Mouse (Mus musculus) MEL (cell line): ENCODE measurements at regions not wholly inside any gene's neighbourhood (a gene's known extent, or its start where the extent isn't known, plus 50 kb on each side); places are given as distances from the start of the nearest gene placed in this dataset.

ENCODE experiments used
- DNase-seq: peaks from one replicate; pipeline ENCODE4 v3.0.0; 2011; ENCODE audit warnings: low read depth, low spot score
- H3K27ac ChIP-seq: 2 replicates; pipeline ENCODE4 v1.5.1; 2012; ENCODE audit warnings: low read depth, mild to moderate bottlenecking, control low read depth, low read length, moderate library complexity; ENCODE audit not compliant: control insufficient read depth
- H3K27me3 ChIP-seq, 2 experiments: fragments of 150-350 bp in 1 of 2; sonication (generic) in 1 of 2; 2 replicates each; pipeline ENCODE4 v1.6.1; 2012; ENCODE audit warnings: low read length in 2 of 2, mild to moderate bottlenecking in 2 of 2, improper control_type of control experiment in 1 of 2, moderate library complexity in 1 of 2; ENCODE audit not compliant: insufficient read depth in 2 of 2, control insufficient read depth in 1 of 2
- H3K36me3 ChIP-seq, 2 experiments: 2 replicates each; pipeline ENCODE4 v1.6.1; 2012 to 2014; ENCODE audit warnings: low read length in 2 of 2, improper control_type of control experiment in 1 of 2, inconsistent platforms in 1 of 2, mild to moderate bottlenecking in 1 of 2; ENCODE audit not compliant: insufficient read depth in 2 of 2, control insufficient read depth in 1 of 2
- H3K4me1 ChIP-seq, 2 experiments: fragments of 150-350 bp in 1 of 2; sonication (generic) in 1 of 2; 2 replicates each; pipeline ENCODE4 v1.6.1; 2012; ENCODE audit warnings: low read length in 2 of 2, improper control_type of control experiment in 1 of 2, mild to moderate bottlenecking in 1 of 2; ENCODE audit not compliant: insufficient read depth in 2 of 2, control insufficient read depth in 1 of 2
- H3K4me3 ChIP-seq, 2 experiments: fragments of 150-350 bp in 1 of 2; sonication (generic) in 1 of 2; 2 replicates each; pipeline ENCODE4 v1.5.1; 2012; ENCODE audit warnings: low read depth in 2 of 2, low read length in 2 of 2, mild to moderate bottlenecking in 2 of 2, moderate library complexity in 2 of 2, control low read depth in 1 of 2, improper control_type of control experiment in 1 of 2; ENCODE audit not compliant: control insufficient read depth in 1 of 2, insufficient read depth in 1 of 2
- H3K79me2 ChIP-seq: 2 replicates; pipeline ENCODE4 v1.6.1; 2012; ENCODE audit warnings: mild to moderate bottlenecking, low read length, moderate library complexity; ENCODE audit not compliant: control insufficient read depth, poor library complexity, insufficient read depth
- H3K9ac ChIP-seq: 2 replicates; pipeline ENCODE4 v1.6.1; 2012; ENCODE audit warnings: low read depth, mild to moderate bottlenecking, control low read depth, low read length, moderate library complexity; ENCODE audit not compliant: control insufficient read depth, poor library complexity, severe bottlenecking
- H3K9me3 ChIP-seq: fragments of 150-350 bp; sonication (generic); replicated peaks from 2 replicates; pipeline ENCODE4 v1.6.1; 2012; ENCODE audit warnings: mild to moderate bottlenecking, low read length, improper control_type of control experiment, moderate library complexity; ENCODE audit not compliant: insufficient read depth
- CTCF ChIP-seq, 3 experiments: IDR thresholded peaks in 2 of 3; conservative IDR thresholded peaks in 1 of 3; 2 replicates each; pipeline ENCODE4 v1.5.1; 2011 to 2012; ENCODE audit warnings: low read length in 3 of 3, low read depth in 2 of 3, mild to moderate bottlenecking in 2 of 3, improper control_type of control experiment in 1 of 3, inconsistent platforms in 1 of 3, mixed read lengths in 1 of 3, moderate library complexity in 1 of 3; ENCODE audit not compliant: control insufficient read depth in 1 of 3, insufficient read depth in 1 of 3, poor library complexity in 1 of 3, severe bottlenecking in 1 of 3
- ELF1 ChIP-seq: IDR thresholded peaks from 2 replicates; pipeline ENCODE4 v1.6.1; 2014; ENCODE audit warnings: low read depth, mild to moderate bottlenecking, inconsistent platforms, low read length, improper control_type of control experiment, moderate library complexity
- EP300 ChIP-seq, 2 experiments: IDR thresholded peaks; 2 replicates each; pipeline ENCODE4 v1.6.1; 2011; ENCODE audit warnings: improper control_type of control experiment in 2 of 2, low read length in 2 of 2, low read depth in 1 of 2, mild to moderate bottlenecking in 1 of 2
- GABPA ChIP-seq: IDR thresholded peaks from 2 replicates; pipeline ENCODE4 v1.6.1; 2012; ENCODE audit warnings: low read depth, mild to moderate bottlenecking, inconsistent platforms, low read length, improper control_type of control experiment, moderate library complexity
- GATA1 ChIP-seq: IDR thresholded peaks from 2 replicates; pipeline ENCODE4 v1.6.1; 2011; ENCODE audit warnings: low read depth, low read length, improper control_type of control experiment
- HCFC1 ChIP-seq: IDR thresholded peaks from 2 replicates; pipeline ENCODE4 v1.6.1; 2012; ENCODE audit warnings: low read depth, mild to moderate bottlenecking, inconsistent platforms, low read length, improper control_type of control experiment, moderate library complexity
- JUND ChIP-seq: IDR thresholded peaks from 2 replicates; pipeline ENCODE4 v1.6.1; 2011; ENCODE audit warnings: low read depth, mild to moderate bottlenecking, improper control_type of control experiment, low read length
- KAT2A ChIP-seq: conservative IDR thresholded peaks from 2 replicates; pipeline ENCODE4 v1.6.1; 2012; ENCODE audit warnings: low read depth, low read length, improper control_type of control experiment, inconsistent platforms
- MAFK ChIP-seq: IDR thresholded peaks from 2 replicates; pipeline ENCODE4 v1.6.1; 2011; ENCODE audit warnings: low read depth, mild to moderate bottlenecking, low read length, improper control_type of control experiment, borderline replicate concordance
- MAX ChIP-seq: IDR thresholded peaks from 2 replicates; pipeline ENCODE4 v1.6.1; 2011; ENCODE audit warnings: low read length, improper control_type of control experiment
- MYB ChIP-seq: IDR thresholded peaks from 2 replicates; pipeline ENCODE4 v1.6.1; 2011; ENCODE audit warnings: mild to moderate bottlenecking, low read depth, low read length, improper control_type of control experiment
- POLR2A ChIP-seq, 2 experiments: IDR thresholded peaks; 2 replicates each; pipeline ENCODE4 v1.6.1; 2011 to 2012; ENCODE audit warnings: low read length in 2 of 2, mild to moderate bottlenecking in 2 of 2, control low read depth in 1 of 2, improper control_type of control experiment in 1 of 2, low read depth in 1 of 2, moderate library complexity in 1 of 2; ENCODE audit not compliant: control insufficient read depth in 1 of 2, insufficient read depth in 1 of 2, poor library complexity in 1 of 2
- POLR2AphosphoS5 ChIP-seq: IDR thresholded peaks from 2 replicates; pipeline ENCODE4 v1.6.1; 2012; ENCODE audit warnings: low read depth, borderline replicate concordance, mild to moderate bottlenecking, inconsistent platforms, low read length, moderate library complexity, mixed read lengths
- RAD21 ChIP-seq: IDR thresholded peaks from 2 replicates; pipeline ENCODE4 v1.6.1; 2011; ENCODE audit warnings: mild to moderate bottlenecking, low read depth, low read length, improper control_type of control experiment
- SMC3 ChIP-seq: IDR thresholded peaks from 2 replicates; pipeline ENCODE4 v1.6.1; 2011; ENCODE audit warnings: low read depth, low read length, improper control_type of control experiment
- TAL1 ChIP-seq: IDR thresholded peaks from 2 replicates; pipeline ENCODE4 v1.6.1; 2012; ENCODE audit warnings: mild to moderate bottlenecking, inconsistent platforms, low read length, moderate library complexity, mixed read lengths
- TBP ChIP-seq: IDR thresholded peaks from 2 replicates; pipeline ENCODE4 v1.8.0; 2011; ENCODE audit warnings: low read depth, low read length, improper control_type of control experiment
- UBTF ChIP-seq: IDR thresholded peaks from 2 replicates; pipeline ENCODE4 v1.6.1; 2012; ENCODE audit warnings: low read depth, mild to moderate bottlenecking, inconsistent platforms, low read length, improper control_type of control experiment, moderate library complexity, borderline replicate concordance; ENCODE audit not compliant: insufficient read depth
- USF2 ChIP-seq, 2 experiments: IDR thresholded peaks; 2 replicates each; pipeline ENCODE4 v1.6.1; 2011 to 2012; ENCODE audit warnings: improper control_type of control experiment in 2 of 2, low read length in 2 of 2, borderline replicate concordance in 1 of 2, inconsistent platforms in 1 of 2, low read depth in 1 of 2, mild to moderate bottlenecking in 1 of 2; ENCODE audit not compliant: insufficient read depth in 1 of 2
- ZC3H11A ChIP-seq: IDR thresholded peaks from 2 replicates; pipeline ENCODE4 v1.6.1; 2012; ENCODE audit warnings: low read depth, mild to moderate bottlenecking, inconsistent platforms, low read length, improper control_type of control experiment
- ZKSCAN1 ChIP-seq: IDR thresholded peaks from 2 replicates; pipeline ENCODE4 v1.6.1; 2012; ENCODE audit warnings: low read depth, mild to moderate bottlenecking, inconsistent platforms, low read length, improper control_type of control experiment, moderate library complexity

DNA sequence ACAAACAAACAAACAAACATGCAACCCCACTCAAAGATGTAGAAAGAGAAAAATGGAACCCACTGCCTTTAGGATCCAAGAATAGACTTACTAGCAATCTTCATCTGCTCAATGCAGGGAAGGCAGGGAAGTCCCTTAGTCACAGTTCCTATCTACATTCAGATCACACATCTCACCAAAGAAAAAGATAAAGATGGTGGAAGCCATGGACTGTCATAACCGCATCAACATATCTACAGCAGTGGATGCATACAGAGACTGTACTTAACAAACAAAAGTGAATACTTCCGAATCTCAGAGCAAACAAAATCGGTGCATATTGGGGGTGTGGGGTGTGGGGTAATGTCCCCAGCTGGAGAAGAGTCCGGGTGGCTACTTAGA lies 97.7 kb upstream of the Max start:
- H3K9me3 ChIP-seq = no peaks in the 10 kb centered on the region
- TF ChIP-seq GATA1 = peak; percentile 85
- no peak for TF ChIP-seq CTCF (IDR thresholded peaks at IDR 0.05 in 2 of 3, conservative IDR thresholded peaks at IDR 0.05 in 1 of 3; ENCODE audit: control insufficient read depth in 1 of 3, insufficient read depth in 1 of 3, low read depth in 2 of 3, low read length in 3 of 3, poor library complexity in 1 of 3, severe bottlenecking in 1 of 3)
- peak overlapping the region; percentile 99 for H3K27ac ChIP-seq
- peaks cover 0 to 63% of the 10 kb centered on the region in 2 experiments; a peak in 2 of 4 replicates for H3K36me3 ChIP-seq
- DNase-seq = no peak
- no peaks in the 10 kb centered on the region for H3K27me3 ChIP-seq
- H3K4me3 ChIP-seq = peak overlapping the region; percentile 39 to 70
- H3K9ac ChIP-seq = peak overlapping the region; percentile 81
- peaks cover 48 to 66% of the 10 kb centered on the region in 2 experiments for H3K4me1 ChIP-seq
- H3K79me2 ChIP-seq = no peaks in the 10 kb centered on the region; the same call in 1 of the 2 replicates

DNA sequence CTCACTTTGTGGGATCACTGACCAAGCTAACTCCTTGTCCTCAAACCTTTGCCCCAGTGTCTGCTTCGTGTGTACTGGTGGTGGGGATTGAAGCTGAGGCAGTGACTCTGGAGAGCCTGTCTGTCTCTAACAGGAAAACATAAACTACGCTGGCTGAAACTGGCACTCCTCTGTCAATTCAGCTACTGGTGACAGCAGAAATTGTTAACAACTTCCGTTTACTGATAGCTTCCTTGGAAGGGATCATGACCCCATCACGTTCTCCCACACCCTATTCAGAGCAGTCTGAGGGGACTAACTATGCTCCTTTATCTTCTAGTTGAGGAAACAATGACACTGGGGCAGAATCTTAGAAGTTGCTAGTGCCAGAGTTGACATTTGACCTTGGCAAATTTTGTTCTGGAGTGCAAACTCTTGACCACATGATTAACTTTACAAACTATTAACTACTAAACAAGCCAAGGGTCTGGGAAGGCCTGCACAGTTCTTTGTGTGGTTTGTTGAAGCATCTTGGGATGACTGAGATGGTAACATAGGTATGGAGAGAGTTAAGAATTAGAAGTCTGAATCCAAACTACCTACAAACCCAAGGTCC lies 96.7 kb upstream of the Max start:
- H3K9me3 ChIP-seq = no peaks in the 10 kb centered on the region
- H3K36me3 ChIP-seq = peaks cover 0 to 69% of the 10 kb centered on the region in 2 experiments; a peak in 2 of 4 replicates
- no peaks in the 10 kb centered on the region; the same call in 1 of the 2 replicates for H3K79me2 ChIP-seq
- DNase-seq = peak; percentile 82
- peak overlapping the region in 1 of 2 experiments; percentile 5; a peak in 1 of 4 replicates for H3K4me3 ChIP-seq
- H3K27me3 ChIP-seq = no peaks in the 10 kb centered on the region
- TF ChIP-seq GATA1 (peak; percentile 71; the same call in 1 of the 2 replicates), MAFK (no peak), ELF1 (no peak), SMC3 (no peak), POLR2A (IDR thresholded peaks at IDR 0.05; ENCODE audit: control insufficient read depth in 1 of 2, insufficient read depth in 1 of 2, low read depth in 1 of 2, low read length in 2 of 2, poor library complexity in 1 of 2) (peak in 1 of 2 experiments; percentile 58; a peak in 2 of 4 replicates), UBTF (0 out of 2 replicates have a peak, but pooled peaks have one; percentile 26), TBP (peak; percentile 88), POLR2AphosphoS5 (peak; percentile 21; the same call in 1 of the 2 replicates)
- H3K27ac ChIP-seq = peak overlapping the region; percentile 99
- H3K9ac ChIP-seq = peak overlapping the region; percentile 81
- peaks cover 55 to 70% of the 10 kb centered on the region in 2 experiments for H3K4me1 ChIP-seq

DNA sequence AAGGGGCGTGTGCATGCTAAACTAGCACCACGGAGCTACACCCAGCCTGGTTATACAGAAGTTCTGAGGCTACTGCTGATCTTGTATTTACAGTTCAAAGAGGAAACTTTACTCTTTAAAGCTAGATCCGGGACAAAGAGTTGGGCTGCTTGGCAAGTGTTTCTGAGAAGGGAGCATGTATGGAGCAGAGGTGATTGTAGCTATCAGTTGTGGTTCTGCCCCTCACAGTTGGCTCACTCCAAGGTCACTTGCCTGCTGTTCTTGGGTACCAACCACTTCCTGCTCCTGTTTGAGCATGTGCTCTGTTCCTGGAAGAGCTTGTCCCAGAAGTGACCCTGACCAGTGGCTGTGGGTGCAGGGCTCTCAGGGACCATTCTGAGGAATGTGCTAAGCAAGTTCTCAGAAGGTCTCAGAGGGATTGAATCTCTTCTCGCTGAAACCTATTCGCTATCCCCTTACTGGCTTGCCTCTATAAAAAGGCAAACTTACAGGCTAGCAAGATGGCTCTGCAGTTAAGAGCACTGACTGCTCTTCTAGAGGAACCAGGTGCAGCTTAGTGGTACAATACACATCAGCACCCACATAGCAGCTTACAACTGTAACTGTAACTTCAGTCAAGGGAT lies 94.9 kb upstream of the Max start:
- peaks cover 0 to 78% of the 10 kb centered on the region in 2 experiments; a peak in 2 of 4 replicates for H3K36me3 ChIP-seq
- peaks cover 63 to 79% of the 10 kb centered on the region in 2 experiments for H3K4me1 ChIP-seq
- H3K9me3 ChIP-seq = no peaks in the 10 kb centered on the region
- peak; percentile 90 for DNase-seq
- no peaks in the 10 kb centered on the region for H3K27me3 ChIP-seq
- peak overlapping the region; percentile 96 for H3K27ac ChIP-seq
- peak overlapping the region; percentile 66 for H3K9ac ChIP-seq
- H3K79me2 ChIP-seq = no peaks in the 10 kb centered on the region; the same call in 1 of the 2 replicates
- H3K4me3 ChIP-seq = peak overlapping the region; percentile 27 to 31; a peak in 3 of 4 replicates
- TF ChIP-seq HCFC1 (no peak), CTCF (IDR thresholded peaks at IDR 0.05 in 2 of 3, conservative IDR thresholded peaks at IDR 0.05 in 1 of 3; ENCODE audit: control insufficient read depth in 1 of 3, insufficient read depth in 1 of 3, low read depth in 2 of 3, low read length in 3 of 3, poor library complexity in 1 of 3, severe bottlenecking in 1 of 3) (no peak), GABPA (no peak), ZC3H11A (no peak), POLR2A (IDR thresholded peaks at IDR 0.05; ENCODE audit: control insufficient read depth in 1 of 2, insufficient read depth in 1 of 2, low read depth in 1 of 2, low read length in 2 of 2, poor library complexity in 1 of 2) (peak; percentile 52 to 72; a peak in 3 of 4 replicates), EP300 (IDR thresholded peaks at IDR 0.05; ENCODE audit: low read depth in 1 of 2, low read length in 2 of 2) (no peak), GATA1 (peak; percentile 75), ZKSCAN1 (no peak), RAD21 (no peak), TAL1 (peak; percentile 87), MAX (no peak), POLR2AphosphoS5 (no peak), JUND (no peak), TBP (peak; percentile 84), KAT2A (no peak), MYB (no peak), USF2 (IDR thresholded peaks at IDR 0.05; ENCODE audit: borderline replicate concordance in 1 of 2, insufficient read depth in 1 of 2, low read depth in 1 of 2, low read length in 2 of 2) (no peak)
